ENCODE assay signal across 22 mouse cellular contexts in genomic region chrX:43129696-43130095, GRCm38 (mm10).
DNase-seq lines count a peak whose midpoint lies in the region; ATAC-seq and TF ChIP-seq lines count a peak whose summit lies in the region.
"Had no signal": no experiment of that assay in that cellular context is flagged by ENCODE, and none has a peak within 500 bp of the region (broad histone marks: within the 10 kb centered on the region; RNA-seq: fewer than 3 reads in every experiment).

No protein-coding gene starts in this region.

- DNase-seq in cerebellum, postnatal 36 days: no peak
- peak; percentile 1 for DNase-seq in midbrain, postnatal 0 days (ENCODE audit: low spot score)
- DNase-seq in cerebellum, adult 9-10 months: peak; percentile 86
- peak; percentile 3 to 49 for DNase-seq in cerebellum, postnatal 14 days
- no peak for DNase-seq in kidney, postnatal 10 days
- DNase-seq in spleen, postnatal 4 days (ENCODE audit: low spot score in 2 of 2): no peak
- DNase-seq: adrenal gland, adult 8-10 months; adrenal gland, postnatal 25 days; gastrocnemius, postnatal 10 days; gastrocnemius, postnatal 36 days; heart, adult 2 months had no signal

- no peaks in the 10 kb centered on the region for H3K36me3 ChIP-seq in midbrain, postnatal 0 days (ENCODE audit: insufficient read depth, low read length)
- H3K36me3 ChIP-seq in midbrain, embryonic 16.5 days (ENCODE audit: control insufficient read depth, insufficient read depth, low read length): no peaks in the 10 kb centered on the region
- H3K36me3 ChIP-seq: forebrain, embryonic 10.5 days; heart, embryonic 10.5 days; heart, embryonic 13.5 days; hindbrain, embryonic 12.5 days; hindbrain, embryonic 15.5 days had no signal

- ATAC-seq in cerebellum, adult (ENCODE audit: insufficient number of reproducible peaks, low FRiP score, low TSS enrichment): peak; percentile 72; the same call in 1 of the 2 replicates
- no peak for ATAC-seq in midbrain, postnatal 0 days (ENCODE audit: low FRiP score)
- ATAC-seq in midbrain, embryonic 16.5 days: no peak
- ATAC-seq: activated CD4-positive, CD25-positive, alpha-beta regulatory T cell, adult 4 months; forebrain, embryonic 13.5 days; forebrain, embryonic 16.5 days; intestine, postnatal 0 days had no signal

- H3K27ac ChIP-seq in midbrain, postnatal 0 days (ENCODE audit: low read depth, low read length): no peak overlapping the region
- H3K27ac ChIP-seq in midbrain, embryonic 16.5 days (ENCODE audit: low read length): no peak overlapping the region
- H3K27ac ChIP-seq: forebrain, embryonic 10.5 days; forebrain, embryonic 13.5 days; heart, adult 2 months; heart, embryonic 10.5 days; heart, embryonic 13.5 days; hindbrain, embryonic 12.5 days; hindbrain, embryonic 15.5 days had no signal

- H3K4me2 ChIP-seq in midbrain, postnatal 0 days (ENCODE audit: low read depth, low read length, poor library complexity, severe bottlenecking): no peak overlapping the region
- no peak overlapping the region for H3K4me2 ChIP-seq in midbrain, embryonic 16.5 days (ENCODE audit: low read length)
- H3K4me2 ChIP-seq: forebrain, embryonic 13.5 days; heart, embryonic 13.5 days; hindbrain, embryonic 12.5 days; hindbrain, embryonic 15.5 days had no signal

- no peaks in the 10 kb centered on the region for H3K9me3 ChIP-seq in midbrain, postnatal 0 days (ENCODE audit: low read length)
- H3K9me3 ChIP-seq in midbrain, embryonic 16.5 days (replicated peaks; ENCODE audit: control insufficient read depth, low read length, poor library complexity, severe bottlenecking): no peaks in the 10 kb centered on the region
- H3K9me3 ChIP-seq: forebrain, embryonic 10.5 days; forebrain, embryonic 13.5 days; heart, embryonic 10.5 days; heart, embryonic 13.5 days; hindbrain, embryonic 12.5 days; hindbrain, embryonic 15.5 days had no signal

- H3K27me3 ChIP-seq in midbrain, postnatal 0 days (ENCODE audit: insufficient read depth, low read length): no peaks in the 10 kb centered on the region
- no peaks in the 10 kb centered on the region for H3K27me3 ChIP-seq in midbrain, embryonic 16.5 days (ENCODE audit: control insufficient read depth, insufficient read depth, low read depth, low read length)
- H3K27me3 ChIP-seq: forebrain, embryonic 13.5 days; heart, embryonic 13.5 days; hindbrain, embryonic 12.5 days; hindbrain, embryonic 15.5 days had no signal

- WGBS in midbrain, postnatal 0 days: 59% methylated on average over 2 of the region's 2 CpGs
- 53% methylated on average over 2 of the region's 2 CpGs for WGBS in midbrain, embryonic 16.5 days

- H3K4me1 ChIP-seq in midbrain, postnatal 0 days (ENCODE audit: insufficient read depth, low read length): no peaks in the 10 kb centered on the region
- H3K4me1 ChIP-seq in midbrain, embryonic 16.5 days (ENCODE audit: control insufficient read depth, insufficient read depth, low read length): no peaks in the 10 kb centered on the region
- H3K4me1 ChIP-seq: forebrain, embryonic 10.5 days; forebrain, embryonic 13.5 days; heart, embryonic 10.5 days; heart, embryonic 13.5 days; hindbrain, embryonic 12.5 days; hindbrain, embryonic 15.5 days had no signal

- no peak overlapping the region for H3K4me3 ChIP-seq in midbrain, postnatal 0 days (ENCODE audit: low read depth, low read length)
- H3K4me3 ChIP-seq in midbrain, embryonic 16.5 days (ENCODE audit: low read depth, low read length): no peak overlapping the region
- H3K4me3 ChIP-seq: forebrain, embryonic 10.5 days; forebrain, embryonic 13.5 days; heart, adult 2 months; heart, embryonic 10.5 days; heart, embryonic 13.5 days; hindbrain, embryonic 12.5 days; hindbrain, embryonic 15.5 days had no signal

- TF ChIP-seq CTCF in midbrain, postnatal 0 days (IDR thresholded peaks at IDR 0.05): no peak

- H3K9ac ChIP-seq in midbrain, postnatal 0 days (replicated peaks; ENCODE audit: low read length, poor library complexity, severe bottlenecking): no peak overlapping the region
- no peak overlapping the region for H3K9ac ChIP-seq in midbrain, embryonic 16.5 days (ENCODE audit: low read depth, low read length)
- H3K9ac ChIP-seq: forebrain, embryonic 13.5 days; heart, embryonic 13.5 days; hindbrain, embryonic 12.5 days; hindbrain, embryonic 15.5 days had no signal

Comparison
In these comparisons a context has a peak if more than half of its experiments do, and no peak if none do; other contexts are left out.
1. DNase-seq: peak in midbrain, postnatal 0 days (single experiment), cerebellum, adult 9-10 months (single experiment) and cerebellum, postnatal 14 days (2 of 2); none in cerebellum, postnatal 36 days (0 of 2), kidney, postnatal 10 days (single experiment) and spleen, postnatal 4 days (0 of 2).